8 mouse cellular contexts compared by ENCODE assay signal in the genomic region with DNA sequence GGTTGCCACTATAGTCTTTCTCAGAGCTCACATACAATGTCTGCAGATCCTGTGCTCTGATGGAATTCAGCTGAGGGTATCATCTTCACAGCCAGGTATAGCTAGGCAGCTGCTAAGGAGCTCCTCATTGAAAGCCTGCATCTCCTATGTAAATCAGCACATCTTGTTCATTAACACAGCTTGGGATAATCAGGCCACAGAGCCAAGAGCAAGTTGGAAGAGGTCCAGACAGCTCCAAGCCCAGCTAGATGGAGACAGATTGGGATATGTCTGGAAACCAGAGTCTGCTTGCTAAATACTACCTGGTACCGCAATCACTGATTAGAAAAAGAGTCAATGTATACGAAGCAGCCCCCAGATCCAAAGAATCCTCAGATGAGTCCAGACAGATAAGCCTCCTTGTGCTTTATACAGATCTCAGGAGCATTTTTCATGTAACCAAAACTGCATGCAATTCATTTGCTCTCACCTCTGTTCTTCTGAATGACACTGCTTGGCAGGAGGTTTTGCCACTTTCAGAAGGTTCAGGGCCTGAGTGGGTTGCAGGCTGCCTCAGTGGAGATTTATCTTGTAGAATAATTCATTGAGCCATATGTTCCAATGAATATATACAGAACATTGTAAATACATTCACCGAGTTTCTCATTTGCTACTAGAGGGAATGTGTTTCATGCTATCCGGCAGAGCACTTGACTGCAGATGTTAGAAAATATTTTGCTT.
DNase-seq lines count a peak whose midpoint lies in the region.
"Had no signal": no experiment of that assay in that cellular context is flagged by ENCODE, and none has a peak within 500 bp of the region (broad histone marks: within the 10 kb centered on the region; RNA-seq: fewer than 3 reads in every experiment).

No protein-coding gene starts in this region.

- peak; percentile 85 for DNase-seq in brain, adult 2 months (ENCODE audit: low read depth, low spot score)
- peak; percentile 25 for DNase-seq in cerebellum, adult 11 months
- DNase-seq in frontal cortex, postnatal 36 days (ENCODE audit: low spot score in 2 of 2), result peak; percentile 30 to 54
- peak; percentile 25 to 61 for DNase-seq in left cerebral cortex, postnatal 10 days (ENCODE audit: extremely low spot score in 1 of 2, low spot score in 2 of 2)
- DNase-seq in urinary bladder, postnatal 10 days (ENCODE audit: low spot score), result no peak
- DNase-seq in heart, postnatal 14 days, result no peak
- DNase-seq in embryo, embryonic 11 days, result no peak
- DNase-seq: lung, embryonic 14.5 days had no signal

- intact Hi-C loops in left cerebral cortex, postnatal 10 days (cut with DNase I), result no loop called here
- intact Hi-C loops in heart, postnatal 14 days (cut with DNase I), result no loop called here

Comparison
In these comparisons a context has a peak if more than half of its experiments do, and no peak if none do; other contexts are left out.
1. DNase-seq: peak in brain, adult 2 months (single experiment), cerebellum, adult 11 months (single experiment), frontal cortex, postnatal 36 days (2 of 2) and left cerebral cortex, postnatal 10 days (2 of 2); none in urinary bladder, postnatal 10 days (single experiment), heart, postnatal 14 days (0 of 2) and embryo, embryonic 11 days (single experiment).